In genomic region chr3:108392299-108392698, GRCm38 (mm10) we compare ENCODE assay signal across 12 mouse cellular contexts. TPM values are rescaled to one million over a fixed set of nuclear protein-coding genes. Genes with fewer than 3 reads are reported as not detected.
DNase-seq lines count a peak whose midpoint lies in the region; ATAC-seq and TF ChIP-seq lines count a peak whose summit lies in the region.
"Had no signal": no experiment of that assay in that cellular context is flagged by ENCODE, and none has a peak within 500 bp of the region (broad histone marks: within the 10 kb centered on the region; RNA-seq: fewer than 3 reads in every experiment).

No protein-coding gene starts in this region.

- in situ Hi-C loops in ES-E14 (cut with MboI; ENCODE audit: low sequenced_read_pairs in 2 of 2, unreplicated experiment in 2 of 2) = no loop called here

- no peak for TF ChIP-seq CTCF in heart, postnatal 0 days (IDR thresholded peaks at IDR 0.05; ENCODE audit: low read depth)
- TF ChIP-seq CTCF in heart, adult 2 months (IDR thresholded peaks at IDR 0.05) = no peak

- H3K36me3 ChIP-seq in heart, postnatal 0 days (replicated peaks; ENCODE audit: control insufficient read depth, insufficient read depth, low read length) = no peaks in the 10 kb centered on the region; the same call in 1 of the 2 replicates
- H3K36me3 ChIP-seq in heart, adult 2 months (ENCODE audit: control insufficient read depth, insufficient read depth, low read length) = no peaks in the 10 kb centered on the region
- H3K36me3 ChIP-seq in ES-E14 (ENCODE audit: control insufficient read depth, insufficient read depth, low read length, poor library complexity, severe bottlenecking) = peaks cover 9% of the 10 kb centered on the region
- peaks cover 16% of the 10 kb centered on the region; the same call in 1 of the 2 replicates for H3K36me3 ChIP-seq in embryonic facial prominence, embryonic 14.5 days (ENCODE audit: control insufficient read depth, insufficient read depth, low read length)

- ATAC-seq in heart, postnatal 0 days (ENCODE audit: insufficient read depth, low read depth) = no peak
- no peak for ATAC-seq in embryonic facial prominence, embryonic 14.5 days (ENCODE audit: low read depth)

- no peak overlapping the region for H3K27ac ChIP-seq in heart, postnatal 0 days (ENCODE audit: low read depth)
- H3K27ac ChIP-seq in heart, adult 2 months = no peak overlapping the region
- H3K27ac ChIP-seq in ES-E14 (ENCODE audit: insufficient read depth, low read depth, low read length, poor library complexity, severe bottlenecking) = no peak overlapping the region
- no peak overlapping the region for H3K27ac ChIP-seq in embryonic facial prominence, embryonic 14.5 days (replicated peaks; ENCODE audit: low read depth, low read length)
- H3K27ac ChIP-seq: gastrocnemius, adult 2 months; liver, embryonic 15.5 days had no signal

- H3K9me3 ChIP-seq in heart, postnatal 0 days (replicated peaks; ENCODE audit: control insufficient read depth, low read length) = no peaks in the 10 kb centered on the region
- H3K9me3 ChIP-seq in ES-E14 (ENCODE audit: control insufficient read depth, insufficient read depth, low read depth, low read length) = no peaks in the 10 kb centered on the region
- no peaks in the 10 kb centered on the region for H3K9me3 ChIP-seq in embryonic facial prominence, embryonic 14.5 days (ENCODE audit: control insufficient read depth, low read length)
- H3K9me3 ChIP-seq: liver, embryonic 15.5 days had no signal

- no peak for TF ChIP-seq POLR2A in heart, adult 2 months (IDR thresholded peaks at IDR 0.05; ENCODE audit: insufficient read depth, low read depth, low read length)

- H3K4me1 ChIP-seq in heart, postnatal 0 days (ENCODE audit: control insufficient read depth, insufficient read depth) = no peaks in the 10 kb centered on the region
- H3K4me1 ChIP-seq in heart, adult 2 months (ENCODE audit: control insufficient read depth, insufficient read depth, low read length) = peaks cover 2% of the 10 kb centered on the region; the same call in 1 of the 2 replicates
- peaks cover 0 to 17% of the 10 kb centered on the region in 2 experiments; a peak in 2 of 4 replicates for H3K4me1 ChIP-seq in ES-E14 (ENCODE audit: control insufficient read depth in 2 of 2, insufficient read depth in 2 of 2, low read length in 2 of 2, poor library complexity in 1 of 2)
- peaks cover 17% of the 10 kb centered on the region for H3K4me1 ChIP-seq in embryonic facial prominence, embryonic 14.5 days (ENCODE audit: control insufficient read depth, insufficient read depth, low read length)

- no peak overlapping the region for H3K9ac ChIP-seq in heart, postnatal 0 days (replicated peaks; ENCODE audit: low read depth, low read length)
- no peak overlapping the region for H3K9ac ChIP-seq in heart, adult 2 months (ENCODE audit: low read depth, low read length)
- H3K9ac ChIP-seq in ES-E14 (ENCODE audit: insufficient read depth, low read depth, low read length, poor library complexity, severe bottlenecking) = no peak overlapping the region
- H3K9ac ChIP-seq in embryonic facial prominence, embryonic 14.5 days (ENCODE audit: low read depth, low read length) = peak overlapping the region; percentile 25; the same call in 1 of the 2 replicates
- H3K9ac ChIP-seq: liver, embryonic 15.5 days had no signal

- WGBS in heart, postnatal 0 days = 29% methylated on average over 10 of the region's 10 CpGs
- 41% methylated on average over 10 of the region's 10 CpGs for WGBS in heart, adult 2 months
- 16% methylated on average over 10 of the region's 10 CpGs for WGBS in embryonic facial prominence, embryonic 14.5 days

- 0 out of 2 replicates have a peak overlapping the region, but pooled peaks have one; percentile 6 for H3K4me2 ChIP-seq in heart, postnatal 0 days (ENCODE audit: low read depth, low read length)
- peak overlapping the region; percentile 3; the same call in 1 of the 2 replicates for H3K4me2 ChIP-seq in embryonic facial prominence, embryonic 14.5 days (ENCODE audit: low read depth, low read length)
- H3K4me2 ChIP-seq: liver, embryonic 15.5 days had no signal

- no peaks in the 10 kb centered on the region for H3K27me3 ChIP-seq in heart, postnatal 0 days (ENCODE audit: control insufficient read depth, insufficient read depth, low read length)
- H3K27me3 ChIP-seq in heart, adult 2 months (ENCODE audit: control insufficient read depth, insufficient read depth, low read length) = no peaks in the 10 kb centered on the region
- H3K27me3 ChIP-seq in embryonic facial prominence, embryonic 14.5 days (replicated peaks; ENCODE audit: control insufficient read depth, insufficient read depth, low read length) = no peaks in the 10 kb centered on the region
- H3K27me3 ChIP-seq: liver, embryonic 15.5 days had no signal

- DNase-seq in heart, postnatal 0 days (ENCODE audit: low spot score) = no peak
- no peak for DNase-seq in heart, adult 2 months
- no peak for DNase-seq in ES-E14 (ENCODE audit: low read depth, low spot score)
- no peak for DNase-seq in embryonic facial prominence, embryonic 14.5 days (ENCODE audit: low spot score)
- peak; percentile 88 for DNase-seq in kidney, postnatal 36 days
- no peak for DNase-seq in frontal cortex, postnatal 36 days (ENCODE audit: low spot score in 2 of 2)
- no peak for DNase-seq in ovary, postnatal 36 days (ENCODE audit: low spot score)
- no peak for DNase-seq in c-Kit-positive CD71-positive TER-119-positive erythroid progenitor cells, embryonic 14.5 days (ENCODE audit: low spot score)
- DNase-seq: adrenal gland, postnatal 25 days; gastrocnemius, adult 2 months had no signal

- H3K4me3 ChIP-seq in heart, postnatal 0 days (ENCODE audit: low read depth, low read length) = no peak overlapping the region
- H3K4me3 ChIP-seq in heart, adult 2 months = no peak overlapping the region
- H3K4me3 ChIP-seq in ES-E14 (ENCODE audit: insufficient read depth in 1 of 2, low read depth in 1 of 2, low read length in 2 of 2, poor library complexity in 1 of 2, severe bottlenecking in 1 of 2) = peak overlapping the region; percentile 3 to 23; a peak in 1 of 4 replicates
- no peak overlapping the region for H3K4me3 ChIP-seq in embryonic facial prominence, embryonic 14.5 days (ENCODE audit: low read depth, low read length)
- H3K4me3 ChIP-seq: gastrocnemius, adult 2 months; layer of hippocampus, adult 2 months; liver, embryonic 15.5 days had no signal

- no peak for TF ChIP-seq EP300 in heart, postnatal 0 days (IDR thresholded peaks at IDR 0.05; ENCODE audit: low read depth)
- no peak for TF ChIP-seq EP300 in heart, adult 2 months (IDR thresholded peaks at IDR 0.05; ENCODE audit: insufficient read depth, low read depth, low read length)

- no peaks in the 10 kb centered on the region for H3K79me2 ChIP-seq in heart, adult 2 months (replicated peaks; ENCODE audit: control insufficient read depth, insufficient read depth, low read length)

- intact Hi-C loops in heart, adult 2 months (cut with DNase I) = no loop called here

TF ChIP-seq in ES-E14, 5 proteins besides CTCF, POLR2A, EP300 and RAD21:
- no peak for TF ChIP-seq HCFC1 (IDR thresholded peaks at IDR 0.05; ENCODE audit: borderline replicate concordance, insufficient read depth, low read length)
- TF ChIP-seq MAFK (IDR thresholded peaks at IDR 0.05; ENCODE audit: insufficient read depth, low read depth, low read length) = no peak
- no peak for TF ChIP-seq CHD2 (IDR thresholded peaks at IDR 0.05; ENCODE audit: low read depth, low read length)
- TF ChIP-seq ZC3H11A (IDR thresholded peaks at IDR 0.05; ENCODE audit: borderline replicate concordance, low read depth, low read length) = no peak
- TF ChIP-seq ZNF384 (IDR thresholded peaks at IDR 0.05; ENCODE audit: low read depth, low read length) = no peak

RNA-seq across cellular contexts. Expression of gene Psrc1, which starts 8.7 kb away (rescaled TPM):
- 8.4 and 17.5 TPM in 2 replicates for total RNA-seq in heart, postnatal 0 days (2014; rRNA removed; ENCODE audit: low replicate concordance)
- 5.0 and 5.4 TPM in 2 replicates for polyA plus RNA-seq in heart, postnatal 0 days (2015; fragmentation: Nextera tagmentation; extraction: Ambion mirVana)
- under 1 TPM; 0.16 to 0.34 TPM for total RNA-seq in heart, adult 2 months (2021)
- 0.59 and 0.64 TPM in 2 replicates for polyA plus RNA-seq in heart, adult 2 months (2012; rRNA removed)
- total RNA-seq in ES-E14 (2012; rRNA removed) = 172 and 284 TPM in 2 replicates
- polyA plus RNA-seq in embryonic facial prominence, embryonic 14.5 days (2014; fragmentation: Nextera tagmentation; extraction: Ambion mirVana) = 31.2 and 38.1 TPM in 2 replicates
- total RNA-seq: gastrocnemius, adult 2 months had no signal

RNA-seq across cellular contexts. Expression of gene Celsr2, which starts 23.1 kb away (rescaled TPM):
- 3.5 and 5.5 TPM in 2 replicates for total RNA-seq in heart, postnatal 0 days (2014; rRNA removed; ENCODE audit: low replicate concordance)
- polyA plus RNA-seq in heart, postnatal 0 days (2015; fragmentation: Nextera tagmentation; extraction: Ambion mirVana) = 1.2 and 1.9 TPM in 2 replicates
- 1 to 10 TPM; 6.4 to 7.2 TPM for total RNA-seq in heart, adult 2 months (2021)
- polyA plus RNA-seq in heart, adult 2 months (2012; rRNA removed) = 5.2 and 5.4 TPM in 2 replicates
- total RNA-seq in ES-E14 (2012; rRNA removed) = 7.9 and 15.6 TPM in 2 replicates
- 11.8 and 13.9 TPM in 2 replicates for polyA plus RNA-seq in embryonic facial prominence, embryonic 14.5 days (2014; fragmentation: Nextera tagmentation; extraction: Ambion mirVana)

RNA-seq across cellular contexts. Expression of gene Mybphl, which starts 27.6 kb away (rescaled TPM):
- total RNA-seq in heart, postnatal 0 days (2014; rRNA removed; ENCODE audit: low replicate concordance) = 49.3 and 60.6 TPM in 2 replicates
- polyA plus RNA-seq in heart, postnatal 0 days (2015; fragmentation: Nextera tagmentation; extraction: Ambion mirVana) = 90.0 and 123 TPM in 2 replicates
- 10 to 100 TPM; 35.8 to 51.2 TPM for total RNA-seq in heart, adult 2 months (2021)
- 268 and 304 TPM in 2 replicates for polyA plus RNA-seq in heart, adult 2 months (2012; rRNA removed)
- not detected in 2 replicates for total RNA-seq in ES-E14 (2012; rRNA removed)
- not detected in 2 replicates for polyA plus RNA-seq in embryonic facial prominence, embryonic 14.5 days (2014; fragmentation: Nextera tagmentation; extraction: Ambion mirVana)
- total RNA-seq: adrenal gland, postnatal 25 days; gastrocnemius, adult 2 months had no signal

RNA-seq across cellular contexts. Expression of gene Sars, which starts 52.7 kb away (rescaled TPM):
- total RNA-seq in heart, postnatal 0 days (2014; rRNA removed; ENCODE audit: low replicate concordance) = 40.3 and 55.3 TPM in 2 replicates
- polyA plus RNA-seq in heart, postnatal 0 days (2015; fragmentation: Nextera tagmentation; extraction: Ambion mirVana) = 74.4 and 77.7 TPM in 2 replicates
- total RNA-seq in heart, adult 2 months (2021) = 10 to 100 TPM; 69.4 to 83.4 TPM
- polyA plus RNA-seq in heart, adult 2 months (2012; rRNA removed) = 24.1 and 34.4 TPM in 2 replicates
- 204 and 236 TPM in 2 replicates for total RNA-seq in ES-E14 (2012; rRNA removed)
- polyA plus RNA-seq in embryonic facial prominence, embryonic 14.5 days (2014; fragmentation: Nextera tagmentation; extraction: Ambion mirVana) = 111 and 125 TPM in 2 replicates

Comparison
In these comparisons a context has a peak if more than half of its experiments do, and no peak if none do; other contexts are left out.
1. DNase-seq: peak in kidney, postnatal 36 days (2 of 2); none in heart, postnatal 0 days (single experiment), heart, adult 2 months (0 of 2), ES-E14 (single experiment), embryonic facial prominence, embryonic 14.5 days (single experiment), frontal cortex, postnatal 36 days (0 of 2), ovary, postnatal 36 days (single experiment) and c-Kit-positive CD71-positive TER-119-positive erythroid progenitor cells, embryonic 14.5 days (single experiment).
2. H3K4me3 ChIP-seq: peak in ES-E14 (2 of 2); none in heart, postnatal 0 days (single experiment), heart, adult 2 months (single experiment) and embryonic facial prominence, embryonic 14.5 days (single experiment).
3. RNA of gene Mybphl, which starts 27.6 kb away (total RNA-seq): 35.8 to 51.2 TPM in heart, adult 2 months and 49.3 to 60.6 TPM in heart, postnatal 0 days; not detected in ES-E14; every median in the first group is over 10 times any median in the second.